Comparison of ENCODE assay signal across 24 mouse cellular contexts in genomic region chr10:114735678-114736077, GRCm38 (mm10).
DNase-seq lines count a peak whose midpoint lies in the region; ATAC-seq and TF ChIP-seq lines count a peak whose summit lies in the region.
"Had no signal": no experiment of that assay in that cellular context is flagged by ENCODE, and none has a peak within 500 bp of the region (broad histone marks: within the 10 kb centered on the region; RNA-seq: fewer than 3 reads in every experiment).

No protein-coding gene starts in this region.

- intact Hi-C loops in gastrocnemius, adult 2 months (cut with DNase I) = no loop called here

- H3K4me2 ChIP-seq in midbrain, embryonic 14.5 days (ENCODE audit: low read length) = no peak overlapping the region
- no peak overlapping the region for H3K4me2 ChIP-seq in midbrain, embryonic 13.5 days (replicated peaks)
- H3K4me2 ChIP-seq: heart, embryonic 12.5 days; hindbrain, embryonic 13.5 days; limb, embryonic 15.5 days; liver, embryonic 13.5 days; neural tube, embryonic 12.5 days had no signal

- no peak overlapping the region for H3K9ac ChIP-seq in midbrain, embryonic 14.5 days (replicated peaks; ENCODE audit: low read length)
- H3K9ac ChIP-seq in midbrain, embryonic 13.5 days (replicated peaks) = no peak overlapping the region
- H3K9ac ChIP-seq: heart, embryonic 12.5 days; hindbrain, embryonic 13.5 days; limb, embryonic 15.5 days; liver, embryonic 13.5 days; neural tube, embryonic 12.5 days had no signal

- 77% methylated on average over 5 of the region's 5 CpGs for WGBS in midbrain, embryonic 14.5 days
- 73% methylated on average over 5 of the region's 5 CpGs for WGBS in midbrain, embryonic 13.5 days

- H3K4me1 ChIP-seq in midbrain, embryonic 14.5 days (ENCODE audit: control insufficient read depth, insufficient read depth, low read length) = no peaks in the 10 kb centered on the region
- H3K4me1 ChIP-seq in midbrain, embryonic 13.5 days (replicated peaks) = no peaks in the 10 kb centered on the region
- H3K4me1 ChIP-seq: heart, embryonic 12.5 days; hindbrain, embryonic 13.5 days; limb, embryonic 10.5 days; limb, embryonic 15.5 days; liver, embryonic 13.5 days; midbrain, embryonic 10.5 days; neural tube, embryonic 12.5 days had no signal

- H3K9me3 ChIP-seq in midbrain, embryonic 14.5 days (ENCODE audit: control insufficient read depth, low read length) = no peaks in the 10 kb centered on the region
- no peaks in the 10 kb centered on the region for H3K9me3 ChIP-seq in midbrain, embryonic 13.5 days
- H3K9me3 ChIP-seq: heart, embryonic 12.5 days; hindbrain, embryonic 13.5 days; limb, embryonic 10.5 days; limb, embryonic 15.5 days; midbrain, embryonic 10.5 days; neural tube, embryonic 12.5 days had no signal

- TF ChIP-seq CTCF in gastrocnemius, adult 2 months (IDR thresholded peaks at IDR 0.05) = no peak
- no peak for TF ChIP-seq CTCF in brain, embryonic 14.5 days (IDR thresholded peaks at IDR 0.05; ENCODE audit: borderline replicate concordance, extremely low read depth, insufficient read depth, insufficient read length)

- TF ChIP-seq POLR2A in brain, embryonic 14.5 days (IDR thresholded peaks at IDR 0.05; ENCODE audit: borderline replicate concordance, extremely low read depth, insufficient read depth, insufficient read length, poor library complexity, severe bottlenecking) = no peak

- H3K4me3 ChIP-seq in gastrocnemius, adult 2 months = peak overlapping the region; percentile 13; the same call in 1 of the 2 replicates
- H3K4me3 ChIP-seq in midbrain, embryonic 14.5 days (replicated peaks; ENCODE audit: low read depth, low read length) = no peak overlapping the region
- H3K4me3 ChIP-seq in midbrain, embryonic 13.5 days (replicated peaks) = no peak overlapping the region
- H3K4me3 ChIP-seq: heart, embryonic 12.5 days; hindbrain, embryonic 13.5 days; limb, embryonic 10.5 days; limb, embryonic 15.5 days; liver, embryonic 13.5 days; midbrain, embryonic 10.5 days; neural tube, embryonic 12.5 days had no signal

- H3K27me3 ChIP-seq in midbrain, embryonic 14.5 days (ENCODE audit: control insufficient read depth, insufficient read depth, low read length) = no peaks in the 10 kb centered on the region
- H3K27me3 ChIP-seq in midbrain, embryonic 13.5 days = no peaks in the 10 kb centered on the region
- H3K27me3 ChIP-seq: CH12.LX; heart, embryonic 12.5 days; hindbrain, embryonic 13.5 days; limb, embryonic 15.5 days; liver, embryonic 13.5 days; neural tube, embryonic 12.5 days had no signal

- ATAC-seq in cerebellum, adult (ENCODE audit: insufficient number of reproducible peaks, low FRiP score, low TSS enrichment) = peak; percentile 38; the same call in 1 of the 2 replicates
- no peak; the same call in 1 of the 2 replicates for ATAC-seq in midbrain, embryonic 14.5 days (ENCODE audit: low FRiP score, low TSS enrichment)
- ATAC-seq in midbrain, embryonic 13.5 days = no peak

- no peak overlapping the region for H3K27ac ChIP-seq in gastrocnemius, adult 2 months
- no peak overlapping the region for H3K27ac ChIP-seq in midbrain, embryonic 14.5 days (replicated peaks; ENCODE audit: low read depth, low read length)
- no peak overlapping the region for H3K27ac ChIP-seq in midbrain, embryonic 13.5 days
- H3K27ac ChIP-seq: hindbrain, embryonic 13.5 days; limb, embryonic 10.5 days; limb, embryonic 15.5 days; liver, embryonic 13.5 days; midbrain, embryonic 10.5 days; neural tube, embryonic 12.5 days had no signal

- H3K36me3 ChIP-seq in midbrain, embryonic 14.5 days (ENCODE audit: control insufficient read depth, insufficient read depth, low read length) = no peaks in the 10 kb centered on the region
- H3K36me3 ChIP-seq in midbrain, embryonic 13.5 days = no peaks in the 10 kb centered on the region
- H3K36me3 ChIP-seq: heart, embryonic 12.5 days; hindbrain, embryonic 13.5 days; limb, embryonic 10.5 days; limb, embryonic 15.5 days; liver, embryonic 13.5 days; midbrain, embryonic 10.5 days; neural tube, embryonic 12.5 days had no signal

- DNase-seq in cerebellum, adult 9-10 months = no peak
- DNase-seq in gastrocnemius, adult 2 months = no peak
- no peak for DNase-seq in gastrocnemius, postnatal 10 days
- DNase-seq in midbrain, embryonic 14.5 days = peak; percentile 20
- peak; percentile 29 for DNase-seq in brain, embryonic 14.5 days (ENCODE audit: low read depth)
- DNase-seq in spleen, adult 12 weeks (ENCODE audit: low spot score) = no peak
- DNase-seq: adrenal gland, adult 8-10 months; gastrocnemius, postnatal 25 days; heart, adult 18-20 months; heart, postnatal 4 days; kidney, adult 18-20 months; kidney, postnatal 4 days; liver, embryonic 13.5 days; lung, adult 2 months; lung, postnatal 14 days had no signal

Comparison
In these comparisons a context has a peak if more than half of its experiments do, and no peak if none do; other contexts are left out.
1. DNase-seq: peak in midbrain, embryonic 14.5 days (single experiment) and brain, embryonic 14.5 days (single experiment); none in cerebellum, adult 9-10 months (single experiment), gastrocnemius, adult 2 months (single experiment), gastrocnemius, postnatal 10 days (single experiment) and spleen, adult 12 weeks (single experiment).